Mouse (Mus musculus) MEL (cell line): Measurements from ENCODE around the gene Rgma. TPM values are rescaled to one million over a fixed set of nuclear protein-coding genes. Genes with fewer than 3 reads are reported as not detected.
A peak's percentile ranks its signal among the peaks of the same experiment; 100 is the strongest.

Experiments used
- DNase-seq: peaks from one replicate; pipeline ENCODE4 v3.0.0; 2011; ENCODE audit warnings: low read depth, low spot score
- H3K27ac ChIP-seq: 2 replicates; pipeline ENCODE4 v1.5.1; 2012; ENCODE audit warnings: low read depth, mild to moderate bottlenecking, control low read depth, low read length, moderate library complexity; ENCODE audit not compliant: control insufficient read depth
- H3K27me3 ChIP-seq, 2 experiments: fragments of 150-350 bp in 1 of 2; sonication (generic) in 1 of 2; 2 replicates each; pipeline ENCODE4 v1.6.1; 2012; ENCODE audit warnings: low read length in 2 of 2, mild to moderate bottlenecking in 2 of 2, improper control_type of control experiment in 1 of 2, moderate library complexity in 1 of 2; ENCODE audit not compliant: insufficient read depth in 2 of 2, control insufficient read depth in 1 of 2
- H3K36me3 ChIP-seq, 2 experiments: 2 replicates each; pipeline ENCODE4 v1.6.1; 2012 to 2014; ENCODE audit warnings: low read length in 2 of 2, improper control_type of control experiment in 1 of 2, inconsistent platforms in 1 of 2, mild to moderate bottlenecking in 1 of 2; ENCODE audit not compliant: insufficient read depth in 2 of 2, control insufficient read depth in 1 of 2
- H3K4me1 ChIP-seq, 2 experiments: fragments of 150-350 bp in 1 of 2; sonication (generic) in 1 of 2; 2 replicates each; pipeline ENCODE4 v1.6.1; 2012; ENCODE audit warnings: low read length in 2 of 2, improper control_type of control experiment in 1 of 2, mild to moderate bottlenecking in 1 of 2; ENCODE audit not compliant: insufficient read depth in 2 of 2, control insufficient read depth in 1 of 2
- H3K4me3 ChIP-seq, 2 experiments: fragments of 150-350 bp in 1 of 2; sonication (generic) in 1 of 2; 2 replicates each; pipeline ENCODE4 v1.5.1; 2012; ENCODE audit warnings: low read depth in 2 of 2, low read length in 2 of 2, mild to moderate bottlenecking in 2 of 2, moderate library complexity in 2 of 2, control low read depth in 1 of 2, improper control_type of control experiment in 1 of 2; ENCODE audit not compliant: control insufficient read depth in 1 of 2, insufficient read depth in 1 of 2
- H3K79me2 ChIP-seq: 2 replicates; pipeline ENCODE4 v1.6.1; 2012; ENCODE audit warnings: mild to moderate bottlenecking, low read length, moderate library complexity; ENCODE audit not compliant: control insufficient read depth, poor library complexity, insufficient read depth
- H3K9ac ChIP-seq: 2 replicates; pipeline ENCODE4 v1.6.1; 2012; ENCODE audit warnings: low read depth, mild to moderate bottlenecking, control low read depth, low read length, moderate library complexity; ENCODE audit not compliant: control insufficient read depth, poor library complexity, severe bottlenecking
- H3K9me3 ChIP-seq: fragments of 150-350 bp; sonication (generic); replicated peaks from 2 replicates; pipeline ENCODE4 v1.6.1; 2012; ENCODE audit warnings: mild to moderate bottlenecking, low read length, improper control_type of control experiment, moderate library complexity; ENCODE audit not compliant: insufficient read depth
- CHD1 ChIP-seq: IDR thresholded peaks from 2 replicates; pipeline ENCODE4 v1.6.1; 2012; ENCODE audit warnings: low read depth, mild to moderate bottlenecking, inconsistent platforms, low read length, improper control_type of control experiment
- CTCF ChIP-seq, 3 experiments: IDR thresholded peaks in 2 of 3; conservative IDR thresholded peaks in 1 of 3; 2 replicates each; pipeline ENCODE4 v1.5.1; 2011 to 2012; ENCODE audit warnings: low read length in 3 of 3, low read depth in 2 of 3, mild to moderate bottlenecking in 2 of 3, improper control_type of control experiment in 1 of 3, inconsistent platforms in 1 of 3, mixed read lengths in 1 of 3, moderate library complexity in 1 of 3; ENCODE audit not compliant: control insufficient read depth in 1 of 3, insufficient read depth in 1 of 3, poor library complexity in 1 of 3, severe bottlenecking in 1 of 3
- ELF1 ChIP-seq: IDR thresholded peaks from 2 replicates; pipeline ENCODE4 v1.6.1; 2014; ENCODE audit warnings: low read depth, mild to moderate bottlenecking, inconsistent platforms, low read length, improper control_type of control experiment, moderate library complexity
- EP300 ChIP-seq, 2 experiments: IDR thresholded peaks; 2 replicates each; pipeline ENCODE4 v1.6.1; 2011; ENCODE audit warnings: improper control_type of control experiment in 2 of 2, low read length in 2 of 2, low read depth in 1 of 2, mild to moderate bottlenecking in 1 of 2
- HCFC1 ChIP-seq: IDR thresholded peaks from 2 replicates; pipeline ENCODE4 v1.6.1; 2012; ENCODE audit warnings: low read depth, mild to moderate bottlenecking, inconsistent platforms, low read length, improper control_type of control experiment, moderate library complexity
- JUND ChIP-seq: IDR thresholded peaks from 2 replicates; pipeline ENCODE4 v1.6.1; 2011; ENCODE audit warnings: low read depth, mild to moderate bottlenecking, improper control_type of control experiment, low read length
- MAZ ChIP-seq: IDR thresholded peaks from 2 replicates; pipeline ENCODE4 v1.6.1; 2012; ENCODE audit warnings: low read depth, mild to moderate bottlenecking, inconsistent platforms, low read length, improper control_type of control experiment
- MYB ChIP-seq: IDR thresholded peaks from 2 replicates; pipeline ENCODE4 v1.6.1; 2011; ENCODE audit warnings: mild to moderate bottlenecking, low read depth, low read length, improper control_type of control experiment
- MYC ChIP-seq: IDR thresholded peaks from 2 replicates; pipeline ENCODE4 v1.6.1; 2011; ENCODE audit warnings: low read depth, mild to moderate bottlenecking, low read length, improper control_type of control experiment, moderate library complexity
- RCOR1 ChIP-seq: IDR thresholded peaks from 2 replicates; pipeline ENCODE4 v1.6.1; 2012; ENCODE audit warnings: low read depth, mild to moderate bottlenecking, inconsistent platforms, low read length, improper control_type of control experiment
- TAL1 ChIP-seq: IDR thresholded peaks from 2 replicates; pipeline ENCODE4 v1.6.1; 2012; ENCODE audit warnings: mild to moderate bottlenecking, inconsistent platforms, low read length, moderate library complexity, mixed read lengths
- TBP ChIP-seq: IDR thresholded peaks from 2 replicates; pipeline ENCODE4 v1.8.0; 2011; ENCODE audit warnings: low read depth, low read length, improper control_type of control experiment
- TCF12 ChIP-seq: IDR thresholded peaks from 2 replicates; pipeline ENCODE4 v1.6.1; 2014; ENCODE audit warnings: low read depth, mild to moderate bottlenecking, inconsistent platforms, low read length, improper control_type of control experiment, moderate library complexity
- UBTF ChIP-seq: IDR thresholded peaks from 2 replicates; pipeline ENCODE4 v1.6.1; 2012; ENCODE audit warnings: low read depth, mild to moderate bottlenecking, inconsistent platforms, low read length, improper control_type of control experiment, moderate library complexity, borderline replicate concordance; ENCODE audit not compliant: insufficient read depth
- USF1 ChIP-seq: IDR thresholded peaks from 2 replicates; pipeline ENCODE4 v1.6.1; 2014; ENCODE audit warnings: low read depth, mild to moderate bottlenecking, inconsistent platforms, low read length, improper control_type of control experiment, moderate library complexity
- USF2 ChIP-seq, 2 experiments: IDR thresholded peaks; 2 replicates each; pipeline ENCODE4 v1.6.1; 2011 to 2012; ENCODE audit warnings: improper control_type of control experiment in 2 of 2, low read length in 2 of 2, borderline replicate concordance in 1 of 2, inconsistent platforms in 1 of 2, low read depth in 1 of 2, mild to moderate bottlenecking in 1 of 2; ENCODE audit not compliant: insufficient read depth in 1 of 2
- ZC3H11A ChIP-seq: IDR thresholded peaks from 2 replicates; pipeline ENCODE4 v1.6.1; 2012; ENCODE audit warnings: low read depth, mild to moderate bottlenecking, inconsistent platforms, low read length, improper control_type of control experiment
- ZNF384 ChIP-seq: IDR thresholded peaks from 2 replicates; pipeline ENCODE4 v1.6.1; 2012; ENCODE audit warnings: low read depth, mild to moderate bottlenecking, inconsistent platforms, low read length, improper control_type of control experiment
- polyA plus RNA-seq, 2 experiments: library from polyadenylated mRNA; stranded (reverse) in 1 of 2; unstranded in 1 of 2; fragments of >175 nt in 1 of 2; fragments of >200 nt in 1 of 2; gene quantifications; 2 replicates each; pipeline versions ENCODE4 v1.2.1 to v1.2.4; 2012; ENCODE audit warnings: low replicate concordance in 2 of 2, low read depth in 1 of 2; ENCODE audit not compliant: insufficient read length in 2 of 2, insufficient read depth in 1 of 2, missing spikeins in 1 of 2
- total RNA-seq: library from RNA; depleted of rRNA; stranded (reverse); fragments of 300-350 nt; gene quantifications from 2 replicates; pipeline ENCODE4 v1.2.3, GENCODE M21; 2012

The Rgma gene
- total and polyA plus RNA-seq, 3 experiments: not detected

DNA sequence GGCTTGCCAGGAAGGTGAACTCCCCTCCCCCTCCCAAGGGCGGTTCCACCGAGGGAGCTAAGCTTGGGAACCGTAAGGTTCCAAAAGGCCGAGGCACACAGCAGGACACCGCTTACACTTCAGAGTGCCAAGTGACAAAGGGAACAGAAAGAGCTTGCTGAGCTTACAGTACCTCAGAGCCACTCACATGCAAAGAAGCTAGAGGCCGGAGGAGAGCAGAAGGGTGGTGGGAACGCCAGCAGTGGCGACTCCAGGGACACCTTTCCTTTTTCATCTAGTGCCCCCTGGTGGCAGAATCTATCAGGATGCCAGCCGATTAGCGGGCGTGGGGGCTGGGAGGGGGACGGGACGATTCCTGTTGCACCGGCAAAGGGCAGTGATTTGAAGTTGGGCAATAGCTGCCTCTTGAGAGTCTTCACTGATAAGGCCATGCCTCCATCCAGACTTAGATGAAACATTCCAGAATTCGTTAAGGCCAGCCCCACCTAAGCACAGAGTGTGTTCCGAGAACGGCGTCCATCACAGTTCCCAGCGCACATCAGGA, 24.3 kb downstream of the Rgma start:
- no peak for TF ChIP-seq ZNF384
- peak in 2 of 3 experiments; percentile 7 to 34; a peak in 3 of 6 replicates for TF ChIP-seq CTCF (IDR thresholded peaks at IDR 0.05 in 2 of 3, conservative IDR thresholded peaks at IDR 0.05 in 1 of 3; ENCODE audit: control insufficient read depth in 1 of 3, insufficient read depth in 1 of 3, low read depth in 2 of 3, low read length in 3 of 3, poor library complexity in 1 of 3, severe bottlenecking in 1 of 3)
- no peak overlapping the region for H3K4me3 ChIP-seq

DNA sequence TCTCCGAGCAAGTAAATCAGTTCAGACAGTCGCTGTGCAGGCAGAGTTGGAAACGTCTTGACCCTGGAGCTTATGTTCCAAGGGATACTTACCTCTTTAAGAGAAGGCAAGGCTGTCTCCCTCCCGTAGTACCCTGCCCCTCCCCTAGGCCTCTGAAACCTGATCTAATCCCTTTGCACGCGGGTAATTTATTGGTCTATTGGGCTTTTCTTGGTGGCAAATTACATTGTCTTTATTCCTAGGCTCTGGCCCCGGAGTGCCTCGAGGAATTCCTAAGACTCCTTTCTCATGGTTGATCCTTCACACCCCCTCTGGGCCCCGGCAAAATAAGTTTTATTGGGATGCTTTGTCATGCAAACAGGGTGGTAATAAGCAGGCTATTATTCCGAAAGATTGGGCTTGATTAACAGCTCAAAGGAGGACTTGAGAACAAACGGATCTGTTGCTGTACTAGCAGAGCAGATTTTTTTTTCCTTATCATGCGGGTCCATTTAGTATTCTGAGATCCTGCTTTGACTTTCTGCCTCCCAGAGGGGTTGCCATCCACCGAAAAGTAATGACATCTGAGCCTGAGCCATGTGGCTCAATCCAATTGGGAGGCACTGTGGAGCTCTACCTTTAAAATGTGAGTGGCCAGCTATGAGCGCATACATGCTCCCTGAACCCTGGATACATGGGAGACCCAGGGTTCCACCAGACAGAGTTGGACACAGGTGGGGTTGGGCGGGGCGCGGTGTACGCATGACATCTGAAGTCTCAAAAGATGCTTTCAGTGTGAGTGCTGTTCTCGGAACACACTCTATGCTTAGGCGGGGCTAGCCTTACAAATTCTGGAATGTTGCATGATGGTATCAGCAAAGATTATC, 25.0 kb downstream of the Rgma start:
- Histone ChIP-seq H3K4me3 (no peak overlapping the region), H3K9me3 (no peaks in the 10 kb centered on the region), H3K36me3 (no peaks in the 10 kb centered on the region), H3K27me3 (no peaks in the 10 kb centered on the region), H3K27ac (no peak overlapping the region), H3K9ac (no peak overlapping the region), H3K79me2 (no peaks in the 10 kb centered on the region), H3K4me1 (no peaks in the 10 kb centered on the region)
- TF ChIP-seq UBTF (no peak), CHD1 (no peak), TAL1 (no peak), TCF12 (no peak), ELF1 (no peak), RCOR1 (no peak), ZC3H11A (no peak), MYB (no peak), JUND (no peak), TBP (no peak), MAZ (no peak), USF2 (IDR thresholded peaks at IDR 0.05; ENCODE audit: borderline replicate concordance in 1 of 2, insufficient read depth in 1 of 2, low read depth in 1 of 2, low read length in 2 of 2) (no peak), MYC (no peak), EP300 (IDR thresholded peaks at IDR 0.05; ENCODE audit: low read depth in 1 of 2, low read length in 2 of 2) (no peak), ZNF384 (no peak), USF1 (no peak), HCFC1 (no peak)
- no peak for DNase-seq

More for the DNA sequence above, 24.3 kb downstream of the Rgma start:
- Histone ChIP-seq H3K36me3 (no peaks in the 10 kb centered on the region), H3K27me3 (no peaks in the 10 kb centered on the region), H3K9ac (no peak overlapping the region), H3K27ac (no peak overlapping the region), H3K9me3 (no peaks in the 10 kb centered on the region), H3K79me2 (no peaks in the 10 kb centered on the region), H3K4me1 (no peaks in the 10 kb centered on the region)
- DNase-seq: no peak
